Mouse (Mus musculus): ENCODE measurements around the gene Cenpt. TPM values are rescaled to one million over a fixed set of nuclear protein-coding genes. Genes with fewer than 3 reads are reported as not detected.
A peak's percentile ranks its signal among the peaks of the same experiment; 100 is the strongest.

Gene Cenpt
- polyA plus RNA-seq, 1 experiment from 2014 or later = 45.7 TPM

DNA sequence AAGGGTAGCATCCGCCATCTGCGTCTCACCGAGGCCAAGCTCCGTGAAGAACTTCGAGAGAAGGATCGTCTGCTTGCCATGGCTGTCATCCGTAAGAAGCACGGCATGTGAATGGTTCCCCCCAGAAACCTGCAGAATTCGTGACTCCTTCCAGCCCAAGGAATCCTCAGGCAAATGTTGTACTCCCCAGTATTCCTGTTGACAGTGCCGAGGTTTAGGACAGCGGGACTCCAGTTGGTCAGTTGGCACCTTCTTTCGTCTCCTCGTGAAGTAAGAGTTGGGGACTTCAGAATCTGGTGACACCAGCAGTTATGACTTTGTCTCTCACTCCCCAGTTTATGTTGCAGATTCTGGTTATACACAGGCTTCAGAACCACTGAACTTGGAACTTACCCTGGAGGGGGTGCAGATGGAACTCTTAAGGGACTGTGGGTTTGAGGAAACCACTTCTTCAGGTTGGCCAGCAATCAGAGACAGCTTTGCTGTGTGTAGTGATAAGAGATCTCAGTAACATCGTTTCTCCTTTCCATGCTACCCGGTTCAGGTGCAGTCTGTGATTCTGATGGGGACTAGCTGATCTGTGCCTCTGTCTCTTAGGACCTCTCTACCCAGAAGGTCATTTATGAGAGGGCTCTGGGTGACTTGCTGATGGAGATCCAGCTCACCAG is 3.2 kb upstream of the Cenpt start:
- Histone ChIP-seq H3K4me1 (ENCODE audit: control insufficient read depth, insufficient read depth, low read length) (peaks cover 29% of the 10 kb centered on the region), H3K9me3 (replicated peaks; ENCODE audit: control insufficient read depth, low read length) (no peaks in the 10 kb centered on the region), H3K36me3 (ENCODE audit: control insufficient read depth, insufficient read depth, low read length) (no peaks in the 10 kb centered on the region), H3K4me2 (peak overlapping the region; percentile 99), H3K9ac (ENCODE audit: low read depth, low read length) (peak overlapping the region; percentile 90), H3K27ac (ENCODE audit: low read depth, low read length) (no peak overlapping the region), H3K27me3 (ENCODE audit: control insufficient read depth, insufficient read depth, low read length) (no peaks in the 10 kb centered on the region), H3K4me3 (ENCODE audit: low read depth, low read length) (peak overlapping the region; percentile 83)
- no peak for ATAC-seq (replicated peaks; ENCODE audit: insufficient number of reproducible peaks, low FRiP score, low TSS enrichment)
- WGBS (ENCODE audit: insufficient replicate concordance) = 15% methylated on average over 15 of the region's 15 CpGs

DNA sequence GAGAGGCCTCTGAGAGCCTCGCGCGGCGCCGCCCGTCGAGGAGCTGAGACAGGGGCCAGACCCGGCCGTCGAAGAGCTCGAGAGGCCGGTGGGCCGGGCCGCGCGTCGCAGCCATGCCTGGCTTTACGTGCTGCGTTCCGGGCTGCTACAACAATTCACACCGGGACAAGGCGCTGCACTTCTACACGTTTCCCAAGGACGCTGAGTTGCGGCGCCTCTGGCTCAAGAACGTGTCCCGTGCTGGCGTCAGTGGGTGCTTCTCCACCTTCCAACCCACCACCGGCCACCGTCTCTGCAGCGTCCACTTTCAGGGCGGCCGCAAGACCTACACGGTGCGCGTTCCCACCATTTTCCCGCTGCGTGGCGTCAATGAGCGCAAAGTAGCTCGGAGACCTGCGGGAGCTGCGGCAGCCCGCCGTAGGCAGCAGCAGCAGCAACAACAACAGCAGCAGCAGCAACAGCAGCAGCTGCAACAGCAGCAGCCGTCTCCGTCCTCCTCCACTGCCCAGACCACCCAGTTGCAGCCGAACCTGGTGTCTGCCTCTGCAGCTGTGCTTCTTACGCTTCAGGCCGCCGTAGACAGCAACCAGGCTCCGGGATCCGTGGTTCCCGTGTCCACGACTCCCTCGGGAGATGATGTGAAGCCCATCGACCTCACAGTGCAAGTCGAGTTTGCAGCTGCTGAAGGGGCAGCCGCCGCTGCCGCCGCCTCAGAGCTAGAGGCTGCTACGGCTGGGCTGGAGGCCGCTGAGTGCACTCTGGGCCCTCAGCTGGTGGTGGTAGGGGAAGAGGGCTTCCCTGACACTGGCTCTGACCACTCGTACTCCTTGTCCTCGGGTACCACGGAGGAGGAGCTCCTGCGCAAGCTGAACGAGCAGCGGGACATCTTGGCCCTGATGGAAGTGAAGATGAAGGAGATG is 2.4 kb upstream of the Cenpt start:
- peak; percentile 48 for ATAC-seq (replicated peaks; ENCODE audit: insufficient number of reproducible peaks, low FRiP score, low TSS enrichment)
- peak overlapping the region; percentile 86 for H3K27ac ChIP-seq (ENCODE audit: low read depth, low read length)
- H3K4me2 ChIP-seq = peak overlapping the region; percentile 99
- H3K36me3 ChIP-seq (ENCODE audit: control insufficient read depth, insufficient read depth, low read length) = no peaks in the 10 kb centered on the region
- H3K9ac ChIP-seq (ENCODE audit: low read depth, low read length) = peak overlapping the region; percentile 90
- H3K4me1 ChIP-seq (ENCODE audit: control insufficient read depth, insufficient read depth, low read length) = peaks cover 33% of the 10 kb centered on the region
- under 1% methylated on average over 68 of the region's 71 CpGs for WGBS (ENCODE audit: insufficient replicate concordance)
- peak overlapping the region; percentile 83 for H3K4me3 ChIP-seq (ENCODE audit: low read depth, low read length)
- H3K9me3 ChIP-seq (replicated peaks; ENCODE audit: control insufficient read depth, low read length) = no peaks in the 10 kb centered on the region
- H3K27me3 ChIP-seq (ENCODE audit: control insufficient read depth, insufficient read depth, low read length) = no peaks in the 10 kb centered on the region

DNA sequence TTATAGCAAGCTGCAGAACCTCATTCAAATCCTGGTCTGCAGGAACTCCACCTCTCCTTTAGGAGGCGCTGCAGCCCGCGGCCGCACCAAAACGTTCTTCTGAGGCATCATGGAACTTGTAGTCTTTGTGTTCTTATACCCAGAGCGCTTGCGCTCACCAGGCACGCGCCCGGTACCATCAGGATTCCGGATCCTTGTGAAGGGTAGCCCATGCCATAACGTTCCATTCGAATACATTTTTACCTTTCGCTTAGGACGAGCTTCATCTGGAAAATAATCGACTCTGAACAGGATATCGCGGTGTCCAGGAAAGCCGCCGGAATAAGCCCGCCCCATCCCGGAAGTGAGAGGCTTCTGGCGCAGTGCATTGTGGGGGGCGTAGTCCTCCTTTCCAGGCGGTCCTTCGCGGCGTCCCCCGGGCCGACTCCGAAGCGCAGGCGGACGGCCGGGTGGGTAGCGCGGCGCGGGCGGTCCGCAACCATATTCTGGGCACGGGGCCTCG is 1.7 kb upstream of the Cenpt start, which contains the start of gene Thap11:
Thap11 (plus strand) TSS at position 418 of the 502 bp plus-strand sequence.
- Histone ChIP-seq H3K4me2 (peak within 1 kb of the TSS; percentile 99), H3K4me3 (ENCODE audit: low read depth, low read length) (peak within 1 kb of the TSS; percentile 83), H3K4me1 (ENCODE audit: control insufficient read depth, insufficient read depth, low read length) (peaks cover 35% of the 10 kb centered on the region), H3K9ac (ENCODE audit: low read depth, low read length) (peak within 1 kb of the TSS; percentile 90), H3K27ac (ENCODE audit: low read depth, low read length) (peak within 1 kb of the TSS; percentile 86), H3K27me3 (ENCODE audit: control insufficient read depth, insufficient read depth, low read length) (no peaks in the 10 kb centered on the region), H3K9me3 (replicated peaks; ENCODE audit: control insufficient read depth, low read length) (no peaks in the 10 kb centered on the region), H3K36me3 (ENCODE audit: control insufficient read depth, insufficient read depth, low read length) (no peaks in the 10 kb centered on the region)
- ATAC-seq (replicated peaks; ENCODE audit: insufficient number of reproducible peaks, low FRiP score, low TSS enrichment) = peak; percentile 90
- WGBS (ENCODE audit: insufficient replicate concordance) = under 1% methylated on average over 43 of the region's 43 CpGs

DNA sequence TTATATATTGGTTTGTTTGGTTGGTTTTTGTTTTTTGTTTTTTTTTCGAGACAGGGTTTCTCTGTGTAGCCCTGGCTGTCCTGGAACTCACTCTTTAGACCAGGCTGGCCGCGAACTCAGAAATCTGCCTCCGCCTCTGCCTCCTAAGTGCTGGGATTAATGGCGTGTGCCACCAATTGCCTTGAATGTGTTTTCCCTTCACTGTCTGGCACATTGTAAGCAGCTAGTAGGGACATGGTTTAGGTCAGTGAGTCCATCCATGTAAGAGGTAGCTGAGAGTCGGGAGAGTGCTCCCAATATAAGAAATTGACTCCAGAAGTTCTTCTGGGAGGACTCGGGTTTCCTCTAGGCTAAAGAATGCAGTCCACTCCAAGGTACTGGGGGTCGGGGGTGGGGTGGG is 1.2 kb upstream of the Cenpt start:
- WGBS (ENCODE audit: insufficient replicate concordance) = 26% methylated on average over 8 of the region's 8 CpGs
- peak overlapping the region; percentile 83 for H3K4me3 ChIP-seq (ENCODE audit: low read depth, low read length)
- H3K4me1 ChIP-seq (ENCODE audit: control insufficient read depth, insufficient read depth, low read length) = peaks cover 31% of the 10 kb centered on the region
- peak overlapping the region; percentile 47 for H3K4me2 ChIP-seq
- H3K27me3 ChIP-seq (ENCODE audit: control insufficient read depth, insufficient read depth, low read length) = no peaks in the 10 kb centered on the region
- peak overlapping the region; percentile 90 for H3K9ac ChIP-seq (ENCODE audit: low read depth, low read length)
- H3K27ac ChIP-seq (ENCODE audit: low read depth, low read length) = no peak overlapping the region
- H3K36me3 ChIP-seq (ENCODE audit: control insufficient read depth, insufficient read depth, low read length) = no peaks in the 10 kb centered on the region
- ATAC-seq (replicated peaks; ENCODE audit: insufficient number of reproducible peaks, low FRiP score, low TSS enrichment) = no peak
- H3K9me3 ChIP-seq (replicated peaks; ENCODE audit: control insufficient read depth, low read length) = no peaks in the 10 kb centered on the region

DNA sequence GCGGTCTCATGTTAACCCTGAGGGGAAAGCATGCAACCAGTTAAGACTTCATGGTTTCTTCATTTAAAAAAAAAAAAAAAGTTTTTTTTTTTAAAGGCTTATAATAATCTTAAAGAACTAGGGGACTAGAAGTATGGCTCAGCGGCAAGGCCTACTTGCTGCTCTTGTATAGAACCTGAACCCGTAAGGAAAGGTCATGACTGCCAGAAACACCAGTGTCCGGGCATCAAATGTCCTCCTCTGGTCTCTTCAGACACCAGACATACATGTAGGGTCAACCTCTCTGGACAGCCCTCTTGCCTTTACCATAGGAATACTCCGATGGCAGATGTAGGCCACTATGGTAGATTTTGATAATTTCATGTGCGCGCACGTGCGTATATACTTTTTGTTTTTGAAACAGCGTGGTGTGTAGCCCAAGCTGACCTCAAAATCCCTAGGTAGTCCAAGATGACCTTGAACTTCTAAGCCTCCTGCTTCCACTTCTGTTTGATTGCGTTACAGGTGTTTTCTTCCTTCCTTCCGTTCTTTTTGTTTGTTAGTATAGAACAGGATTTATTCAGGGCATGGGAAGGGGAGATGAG is 840 bp downstream of the Cenpt start:
- H3K27me3 ChIP-seq (ENCODE audit: control insufficient read depth, insufficient read depth, low read length) = no peaks in the 10 kb centered on the region
- H3K27ac ChIP-seq (ENCODE audit: low read depth, low read length) = no peak overlapping the region
- peak overlapping the region; percentile 81; the same call in 1 of the 2 replicates for H3K4me3 ChIP-seq (ENCODE audit: low read depth, low read length)
- H3K4me1 ChIP-seq (ENCODE audit: control insufficient read depth, insufficient read depth, low read length) = peaks cover 24% of the 10 kb centered on the region
- WGBS (ENCODE audit: insufficient replicate concordance) = 78% methylated on average over 12 of the region's 12 CpGs
- no peak for ATAC-seq (replicated peaks; ENCODE audit: insufficient number of reproducible peaks, low FRiP score, low TSS enrichment)
- peaks cover 6% of the 10 kb centered on the region; the same call in 1 of the 2 replicates for H3K36me3 ChIP-seq (ENCODE audit: control insufficient read depth, insufficient read depth, low read length)
- H3K9ac ChIP-seq (ENCODE audit: low read depth, low read length) = no peak overlapping the region
- no peaks in the 10 kb centered on the region for H3K9me3 ChIP-seq (replicated peaks; ENCODE audit: control insufficient read depth, low read length)
- no peak overlapping the region; the same call in 1 of the 2 replicates for H3K4me2 ChIP-seq

DNA sequence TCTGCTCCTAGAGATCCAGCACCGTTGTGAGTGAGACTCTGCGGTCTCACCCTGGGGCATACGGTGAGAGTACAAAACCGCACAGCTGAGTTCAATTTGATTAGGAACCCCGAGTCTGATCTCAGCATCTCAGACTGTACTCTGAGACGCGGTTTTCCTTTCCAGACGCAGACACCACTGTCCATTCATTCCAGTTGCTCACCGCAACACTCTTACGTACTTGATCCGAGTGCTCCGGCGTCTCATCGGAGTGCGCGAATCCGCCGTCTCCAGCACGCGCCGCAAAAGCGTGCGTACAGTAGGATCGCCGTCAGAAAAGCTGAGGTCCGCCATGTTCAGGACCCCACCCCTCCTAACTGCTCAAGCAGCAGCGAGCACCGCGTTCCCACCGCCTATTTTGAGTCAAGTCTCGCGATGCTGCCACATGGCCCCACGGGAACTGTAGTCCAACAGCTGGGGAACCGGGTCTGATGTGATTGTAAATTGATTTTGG is 1.4 kb downstream of the Cenpt start:
- H3K27ac ChIP-seq (ENCODE audit: low read depth, low read length) = peak overlapping the region; percentile 71
- H3K27me3 ChIP-seq (ENCODE audit: control insufficient read depth, insufficient read depth, low read length) = no peaks in the 10 kb centered on the region
- H3K9ac ChIP-seq (ENCODE audit: low read depth, low read length) = peak overlapping the region; percentile 86
- H3K4me3 ChIP-seq (ENCODE audit: low read depth, low read length) = peak overlapping the region; percentile 81
- H3K9me3 ChIP-seq (replicated peaks; ENCODE audit: control insufficient read depth, low read length) = no peaks in the 10 kb centered on the region
- peaks cover 11% of the 10 kb centered on the region for H3K36me3 ChIP-seq (ENCODE audit: control insufficient read depth, insufficient read depth, low read length)
- H3K4me1 ChIP-seq (ENCODE audit: control insufficient read depth, insufficient read depth, low read length) = peaks cover 19% of the 10 kb centered on the region
- H3K4me2 ChIP-seq = peak overlapping the region; percentile 67
- ATAC-seq (replicated peaks; ENCODE audit: insufficient number of reproducible peaks, low FRiP score, low TSS enrichment) = peak; percentile 75
- WGBS (ENCODE audit: insufficient replicate concordance) = under 1% methylated on average over 34 of the region's 34 CpGs

DNA sequence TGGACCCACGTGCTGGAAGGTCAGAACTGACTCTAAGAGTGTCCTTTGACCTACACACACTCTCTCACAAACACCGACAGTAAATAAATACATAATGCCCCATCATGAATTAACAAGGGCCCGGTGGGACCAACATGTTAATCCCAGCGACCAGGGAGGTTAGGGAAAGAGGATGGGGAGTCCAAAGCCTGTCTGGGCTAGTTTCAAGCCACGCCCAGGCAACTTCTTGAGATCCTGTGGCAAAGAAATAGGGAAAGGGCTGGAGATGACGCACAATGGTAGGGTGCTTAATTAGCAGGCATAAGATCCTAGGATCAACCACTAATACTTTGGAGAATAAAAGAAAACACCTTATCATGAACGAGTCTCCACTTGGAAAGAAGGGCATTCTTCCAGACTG is 2.5 kb downstream of the Cenpt start:
- Histone ChIP-seq H3K9ac (ENCODE audit: low read depth, low read length) (peak overlapping the region; percentile 24; the same call in 1 of the 2 replicates), H3K4me3 (ENCODE audit: low read depth, low read length) (peak overlapping the region; percentile 24), H3K36me3 (ENCODE audit: control insufficient read depth, insufficient read depth, low read length) (peaks cover 19% of the 10 kb centered on the region), H3K9me3 (replicated peaks; ENCODE audit: control insufficient read depth, low read length) (no peaks in the 10 kb centered on the region), H3K27ac (ENCODE audit: low read depth, low read length) (no peak overlapping the region), H3K4me2 (peak overlapping the region; percentile 57), H3K4me1 (ENCODE audit: control insufficient read depth, insufficient read depth, low read length) (peaks cover 8% of the 10 kb centered on the region), H3K27me3 (ENCODE audit: control insufficient read depth, insufficient read depth, low read length) (no peaks in the 10 kb centered on the region)
- WGBS (ENCODE audit: insufficient replicate concordance) = 83% methylated on average over 7 of the region's 7 CpGs
- no peak for ATAC-seq (replicated peaks; ENCODE audit: insufficient number of reproducible peaks, low FRiP score, low TSS enrichment)

DNA sequence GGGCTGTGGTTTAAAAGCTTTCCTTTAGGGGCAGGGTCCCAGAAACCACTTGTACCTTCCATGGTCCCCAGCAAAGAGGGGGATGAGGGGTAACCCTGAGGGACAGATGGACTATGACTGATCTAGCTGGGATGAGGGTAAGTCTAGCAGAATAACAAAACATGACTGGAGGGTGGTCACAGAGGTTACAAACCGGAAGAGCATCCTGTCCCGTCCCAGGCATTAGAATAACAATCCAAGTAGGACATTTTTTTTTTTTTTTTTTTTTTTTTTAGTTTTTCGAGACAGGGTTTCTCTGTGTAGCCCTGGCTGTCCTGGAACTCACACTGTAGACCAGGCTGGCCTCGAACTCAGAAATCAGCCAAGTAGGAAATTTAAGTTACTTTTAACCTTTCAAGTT is 3.1 kb downstream of the Cenpt start:
- 82% methylated on average over 4 of the region's 4 CpGs for WGBS (ENCODE audit: insufficient replicate concordance)
- H3K9ac ChIP-seq (ENCODE audit: low read depth, low read length) = no peak overlapping the region
- H3K9me3 ChIP-seq (replicated peaks; ENCODE audit: control insufficient read depth, low read length) = no peaks in the 10 kb centered on the region
- no peak overlapping the region for H3K27ac ChIP-seq (ENCODE audit: low read depth, low read length)
- H3K27me3 ChIP-seq (ENCODE audit: control insufficient read depth, insufficient read depth, low read length) = no peaks in the 10 kb centered on the region
- peaks cover 6% of the 10 kb centered on the region for H3K4me1 ChIP-seq (ENCODE audit: control insufficient read depth, insufficient read depth, low read length)
- H3K4me3 ChIP-seq (ENCODE audit: low read depth, low read length) = no peak overlapping the region
- H3K36me3 ChIP-seq (ENCODE audit: control insufficient read depth, insufficient read depth, low read length) = peaks cover 23% of the 10 kb centered on the region
- no peak for ATAC-seq (replicated peaks; ENCODE audit: insufficient number of reproducible peaks, low FRiP score, low TSS enrichment)
- H3K4me2 ChIP-seq = no peak overlapping the region; the same call in 1 of the 2 replicates
